Mouse (Mus musculus) ES-E14 (cell line): Measurements from ENCODE around the gene Gcnt7. TPM values are rescaled to one million over a fixed set of nuclear protein-coding genes. Genes with fewer than 3 reads are reported as not detected.

Source experiments
- DNase-seq: peaks from one replicate; pipeline ENCODE4 v3.0.0-alpha.2; 2013; ENCODE audit warnings: low read depth, low spot score
- H3K27ac ChIP-seq: 2 replicates; pipeline ENCODE4 v1.5.1; 2012; ENCODE audit warnings: low read depth, mild to moderate bottlenecking, low read length, moderate library complexity, mixed read lengths; ENCODE audit not compliant: poor library complexity, insufficient read depth, severe bottlenecking
- H3K36me3 ChIP-seq: 2 replicates; pipeline ENCODE4 v1.6.1; 2012; ENCODE audit warnings: mild to moderate bottlenecking, low read length, moderate library complexity, mixed read lengths; ENCODE audit not compliant: control insufficient read depth, poor library complexity, insufficient read depth, severe bottlenecking
- H3K4me1 ChIP-seq, 2 experiments: fragments of 150-350 bp in 1 of 2; sonication (generic) in 1 of 2; 2 replicates each; pipeline ENCODE4 v1.6.1; 2012; ENCODE audit warnings: low read length in 2 of 2, mild to moderate bottlenecking in 1 of 2, mixed read lengths in 1 of 2; ENCODE audit not compliant: control insufficient read depth in 2 of 2, insufficient read depth in 2 of 2, poor library complexity in 1 of 2
- H3K4me3 ChIP-seq, 2 experiments: fragments of 150-350 bp in 1 of 2; sonication (generic) in 1 of 2; 2 replicates each; pipeline ENCODE4 v1.5.1; 2012; ENCODE audit warnings: low read length in 2 of 2, low read depth in 1 of 2, mild to moderate bottlenecking in 1 of 2, mixed read lengths in 1 of 2; ENCODE audit not compliant: insufficient read depth in 1 of 2, poor library complexity in 1 of 2, severe bottlenecking in 1 of 2
- H3K9ac ChIP-seq: 2 replicates; pipeline ENCODE4 v1.6.1; 2012; ENCODE audit warnings: low read depth, mild to moderate bottlenecking, low read length, mixed read lengths; ENCODE audit not compliant: poor library complexity, insufficient read depth, severe bottlenecking
- H3K9me3 ChIP-seq: fragments of 150-350 bp; sonication (generic); 2 replicates; pipeline ENCODE4 v1.6.1; 2012; ENCODE audit warnings: low read depth, mild to moderate bottlenecking, low read length; ENCODE audit not compliant: control insufficient read depth, insufficient read depth
- CHD2 ChIP-seq: IDR thresholded peaks from 2 replicates; pipeline ENCODE4 v1.6.1; 2014; ENCODE audit warnings: mild to moderate bottlenecking, low read depth, low read length, inconsistent platforms
- HCFC1 ChIP-seq: IDR thresholded peaks from 2 replicates; pipeline ENCODE4 v1.6.1; 2012; ENCODE audit warnings: low read length, inconsistent platforms, borderline replicate concordance; ENCODE audit not compliant: insufficient read depth
- MAFK ChIP-seq: IDR thresholded peaks from 2 replicates; pipeline ENCODE4 v1.6.1; 2014; ENCODE audit warnings: mild to moderate bottlenecking, low read depth, low read length, inconsistent platforms; ENCODE audit not compliant: insufficient read depth
- ZC3H11A ChIP-seq: IDR thresholded peaks from 2 replicates; pipeline ENCODE4 v1.6.1; 2012; ENCODE audit warnings: low read depth, mild to moderate bottlenecking, inconsistent platforms, low read length, borderline replicate concordance
- ZNF384 ChIP-seq: IDR thresholded peaks from 2 replicates; pipeline ENCODE4 v1.6.1; 2012; ENCODE audit warnings: low read depth, low read length, inconsistent platforms
- in situ Hi-C, 2 experiments: fragments of 600-800 bp; cut with MboI; formaldehyde crosslinking; loops; one replicate each; pipeline ENCODE4 v1.15.1; 2025; ENCODE audit warnings: low sequenced_read_pairs in 2 of 2, inconsistent platforms in 1 of 2; ENCODE audit not compliant: unreplicated experiment in 2 of 2
- total RNA-seq: library from RNA; depleted of rRNA; stranded (reverse); fragments of 300-350 nt; gene quantifications from 2 replicates; pipeline ENCODE4 v1.2.3, GENCODE M21; 2012

Gene Gcnt7
- total RNA-seq, 1 experiment: 0.27 TPM

- no peak overlapping the region for H3K9ac ChIP-seq
- no peak overlapping the region for H3K4me3 ChIP-seq
- H3K36me3 ChIP-seq: no peaks in the 10 kb centered on the region; the same call in 1 of the 2 replicates
- TF ChIP-seq CHD2 (no peak), HCFC1 (no peak), MAFK (no peak), ZNF384 (no peak), ZC3H11A (no peak)
- in situ Hi-C loops: no loop called here
- no peak overlapping the region for H3K27ac ChIP-seq
- H3K9me3 ChIP-seq: no peaks in the 10 kb centered on the region
- DNase-seq: no peak
- peaks cover 0 to 6% of the 10 kb centered on the region in 2 experiments; a peak in 1 of 4 replicates for H3K4me1 ChIP-seq
These were observed 44.5 kb downstream of the Gcnt7 start for GRCm38 (mm10) chr2:172413894-172414293.

DNA sequence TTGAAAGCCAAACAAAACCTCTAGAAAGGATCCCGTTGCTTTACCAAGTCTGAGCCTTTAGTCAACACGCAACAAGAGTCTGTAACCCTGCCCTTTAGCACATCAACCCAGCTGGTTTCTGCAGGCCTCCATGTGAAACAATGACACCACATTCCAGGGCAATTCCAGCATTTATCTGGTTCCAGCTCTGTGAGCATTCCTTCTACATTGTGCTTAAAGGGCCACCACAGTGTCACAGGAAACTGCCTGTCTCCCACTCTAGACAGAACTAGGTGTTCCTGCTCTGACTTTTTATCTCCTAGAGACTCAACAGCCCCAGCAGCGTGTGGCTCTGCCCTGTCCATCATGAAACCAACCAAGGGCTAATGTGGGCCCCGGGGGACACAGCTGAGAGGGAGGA, 45.1 kb downstream of the Gcnt7 start:
- H3K27ac ChIP-seq: no peak overlapping the region
- no peak overlapping the region for H3K9ac ChIP-seq
- no peaks in the 10 kb centered on the region; the same call in 1 of the 2 replicates for H3K36me3 ChIP-seq
- H3K4me3 ChIP-seq: no peak overlapping the region
- H3K9me3 ChIP-seq: no peaks in the 10 kb centered on the region
- TF ChIP-seq MAFK (no peak), ZC3H11A (no peak), HCFC1 (no peak), ZNF384 (no peak), CHD2 (no peak)
- in situ Hi-C loops: no loop called here
- H3K4me1 ChIP-seq: peaks cover 0 to 6% of the 10 kb centered on the region in 2 experiments; a peak in 1 of 4 replicates
- no peak for DNase-seq

GRCm38 (mm10) chr2:172412454-172412853, 45.9 kb downstream of the Gcnt7 start:
- H3K27ac ChIP-seq: no peak overlapping the region
- in situ Hi-C loops: no loop called here
- H3K4me1 ChIP-seq: peaks cover 0 to 6% of the 10 kb centered on the region in 2 experiments; a peak in 1 of 4 replicates
- H3K9me3 ChIP-seq: no peaks in the 10 kb centered on the region
- TF ChIP-seq MAFK: no peak
- no peak for TF ChIP-seq HCFC1
- TF ChIP-seq ZNF384: no peak
- no peak overlapping the region for H3K4me3 ChIP-seq
- no peaks in the 10 kb centered on the region for H3K36me3 ChIP-seq
- no peak for DNase-seq
- H3K9ac ChIP-seq: 0 out of 2 replicates have a peak overlapping the region, but pooled peaks have one; percentile 15

GRCm38 (mm10) chr2:172411091-172411490, 47.3 kb downstream of the Gcnt7 start:
- Histone ChIP-seq H3K9ac (no peak overlapping the region), H3K9me3 (no peaks in the 10 kb centered on the region), H3K4me3 (no peak overlapping the region), H3K4me1 (peaks cover 0 to 6% of the 10 kb centered on the region in 2 experiments; a peak in 1 of 4 replicates), H3K36me3 (no peaks in the 10 kb centered on the region), H3K27ac (no peak overlapping the region)
- no peak for DNase-seq
- in situ Hi-C loops: no loop called here
- TF ChIP-seq HCFC1: no peak
- no peak for TF ChIP-seq ZC3H11A

GRCm38 (mm10) chr2:172410686-172411085, 47.7 kb downstream of the Gcnt7 start:
- TF ChIP-seq ZNF384: no peak
- no peak overlapping the region for H3K4me3 ChIP-seq
- in situ Hi-C loops: no loop called here
- H3K4me1 ChIP-seq: peaks cover 0 to 6% of the 10 kb centered on the region in 2 experiments; a peak in 1 of 4 replicates
- no peak overlapping the region for H3K27ac ChIP-seq
- no peak for DNase-seq
- no peak overlapping the region for H3K9ac ChIP-seq
- H3K36me3 ChIP-seq: no peaks in the 10 kb centered on the region
- no peaks in the 10 kb centered on the region for H3K9me3 ChIP-seq
